Mouse (Mus musculus) brain, embryonic 14.5 days (tissue): Measurements from ENCODE around the gene C1qtnf7.

ENCODE experiments used
- CTCF ChIP-seq: fragments of 200-500 bp; IDR thresholded peaks from 2 replicates; pipeline ENCODE4 v1.5.1; 2012; ENCODE audit warnings: inconsistent platforms, mild to moderate bottlenecking, moderate library complexity, borderline replicate concordance; ENCODE audit not compliant: insufficient read depth, insufficient read length; ENCODE audit errors: extremely low read depth
- POLR2A ChIP-seq: fragments of 200-500 bp; IDR thresholded peaks from 2 replicates; pipeline ENCODE4 v1.6.1; 2012; ENCODE audit warnings: mild to moderate bottlenecking, inconsistent platforms, borderline replicate concordance; ENCODE audit not compliant: poor library complexity, insufficient read depth, insufficient read length, severe bottlenecking; ENCODE audit errors: extremely low read depth

GRCm38 (mm10) chr5:43603559-43603958 is 88.2 kb downstream of the C1qtnf7 start:
- no peak for TF ChIP-seq POLR2A
- no peak for TF ChIP-seq CTCF
